Comparison of ENCODE assay signal across 38 mouse cellular contexts in genomic region chr2:28656216-28656615, GRCm38 (mm10). TPM values are rescaled to one million over a fixed set of nuclear protein-coding genes. Genes with fewer than 3 reads are reported as not detected.
A peak's percentile ranks its signal among the peaks of the same experiment; 100 is the strongest.
DNase-seq lines count a peak whose midpoint lies in the region; ATAC-seq and TF ChIP-seq lines count a peak whose summit lies in the region.
"Had no signal": no experiment of that assay in that cellular context is flagged by ENCODE, and none has a peak within 500 bp of the region (broad histone marks: within the 10 kb centered on the region; RNA-seq: fewer than 3 reads in every experiment).

No protein-coding gene starts in this region.

- peaks cover 23 to 60% of the 10 kb centered on the region in 2 experiments for H3K36me3 ChIP-seq in CH12.LX (replicated peaks in 1 of 2; ENCODE audit: control insufficient read depth in 1 of 2, insufficient read depth in 1 of 2, low read length in 1 of 2)
- H3K36me3 ChIP-seq in lung, postnatal 0 days (ENCODE audit: insufficient read depth, low read length), result peaks cover 3% of the 10 kb centered on the region; the same call in 1 of the 2 replicates

- in situ Hi-C loops in CH12.LX (cut with MboI; ENCODE audit: low pct_ligation_motif_present, low pct_unique_long_range_greater_than_20kb, low sequenced_read_pairs), result no loop called here

- H3K9me3 ChIP-seq in CH12.LX (replicated peaks; ENCODE audit: low read length), result no peaks in the 10 kb centered on the region
- H3K9me3 ChIP-seq in lung, postnatal 0 days (ENCODE audit: low read length), result no peaks in the 10 kb centered on the region
- H3K9me3 ChIP-seq: embryonic facial prominence, embryonic 10.5 days; embryonic facial prominence, embryonic 15.5 days; forebrain, embryonic 13.5 days; G1E; hindbrain, embryonic 12.5 days; limb, embryonic 12.5 days; liver, embryonic 15.5 days had no signal

- dilution Hi-C loops in CH12.LX (cut with MboI; ENCODE audit: extremely low pct_ligation_motif_present, extremely low pct_unique_long_range_greater_than_20kb, low sequenced_read_pairs), result no loop called here

- no peak overlapping the region for H3K27ac ChIP-seq in CH12.LX (ENCODE audit: insufficient read depth, low read depth)
- no peak overlapping the region for H3K27ac ChIP-seq in lung, postnatal 0 days (ENCODE audit: low read length)
- H3K27ac ChIP-seq: embryonic facial prominence, embryonic 10.5 days; embryonic facial prominence, embryonic 15.5 days; forebrain, embryonic 13.5 days; hindbrain, embryonic 12.5 days; left cerebral cortex, adult 2 months; limb, embryonic 12.5 days; liver, embryonic 15.5 days; macrophage had no signal

- H3K79me2 ChIP-seq in CH12.LX (replicated peaks; ENCODE audit: control insufficient read depth, extremely low read depth, insufficient read depth, poor library complexity, severe bottlenecking), result no peaks in the 10 kb centered on the region

- TF ChIP-seq CTCF in CH12.LX (conservative IDR thresholded peaks at IDR 0.05 in 1 of 2, IDR thresholded peaks at IDR 0.05 in 1 of 2; ENCODE audit: low read depth in 2 of 2, low read length in 2 of 2), result no peak
- no peak for TF ChIP-seq CTCF in lung, postnatal 0 days (IDR thresholded peaks at IDR 0.05)

- no peak for TF ChIP-seq EP300 in CH12.LX (IDR thresholded peaks at IDR 0.05; ENCODE audit: low read length)
- no peak for TF ChIP-seq EP300 in lung, postnatal 0 days (IDR thresholded peaks at IDR 0.05)

- no peak overlapping the region for H3K4me2 ChIP-seq in CH12.LX (ENCODE audit: insufficient read depth, low read depth, poor library complexity, severe bottlenecking)
- no peak overlapping the region for H3K4me2 ChIP-seq in lung, postnatal 0 days (replicated peaks; ENCODE audit: low read depth, low read length)
- H3K4me2 ChIP-seq: embryonic facial prominence, embryonic 15.5 days; forebrain, embryonic 13.5 days; heart, embryonic 11.5 days; hindbrain, embryonic 12.5 days; limb, embryonic 12.5 days; liver, embryonic 15.5 days had no signal

- no peak for TF ChIP-seq RAD21 in CH12.LX (IDR thresholded peaks at IDR 0.05; ENCODE audit: low read depth, low read length)

- no peak overlapping the region for H3K9ac ChIP-seq in CH12.LX (ENCODE audit: insufficient read depth, low read depth)
- no peak overlapping the region for H3K9ac ChIP-seq in lung, postnatal 0 days (replicated peaks; ENCODE audit: low read depth)
- H3K9ac ChIP-seq: embryonic facial prominence, embryonic 15.5 days; forebrain, embryonic 13.5 days; hindbrain, embryonic 12.5 days; limb, embryonic 12.5 days; liver, embryonic 15.5 days had no signal

- TF ChIP-seq POLR2A in CH12.LX (IDR thresholded peaks at IDR 0.05; ENCODE audit: low read depth, low read length), result no peak

- H3K4me1 ChIP-seq in CH12.LX (ENCODE audit: control insufficient read depth in 1 of 2, insufficient read depth in 2 of 2), result peaks cover 0 to 22% of the 10 kb centered on the region in 2 experiments; a peak in 1 of 4 replicates
- no peaks in the 10 kb centered on the region for H3K4me1 ChIP-seq in lung, postnatal 0 days (ENCODE audit: insufficient read depth, low read depth, low read length)
- H3K4me1 ChIP-seq: embryonic facial prominence, embryonic 10.5 days; embryonic facial prominence, embryonic 15.5 days; forebrain, embryonic 13.5 days; hindbrain, embryonic 12.5 days; limb, embryonic 12.5 days; liver, embryonic 15.5 days had no signal

- WGBS in lung, postnatal 0 days, result 78% methylated on average over 8 of the region's 8 CpGs

- no peak overlapping the region for H3K4me3 ChIP-seq in CH12.LX (replicated peaks in 1 of 3; ENCODE audit: low read depth in 2 of 3, low read length in 2 of 3, poor library complexity in 1 of 3)
- H3K4me3 ChIP-seq in lung, postnatal 0 days (ENCODE audit: low read depth, low read length), result no peak overlapping the region
- H3K4me3 ChIP-seq: embryonic facial prominence, embryonic 10.5 days; embryonic facial prominence, embryonic 15.5 days; forebrain, embryonic 13.5 days; hindbrain, embryonic 12.5 days; left cerebral cortex, adult 2 months; limb, embryonic 12.5 days; liver, embryonic 15.5 days had no signal

- peak; percentile 91 for ATAC-seq in lung, postnatal 0 days
- ATAC-seq: forebrain, embryonic 13.5 days; intestine, postnatal 0 days had no signal

- H3K27me3 ChIP-seq in CH12.LX (replicated peaks), result no peaks in the 10 kb centered on the region
- no peaks in the 10 kb centered on the region for H3K27me3 ChIP-seq in lung, postnatal 0 days (replicated peaks; ENCODE audit: insufficient read depth, low read length)
- H3K27me3 ChIP-seq: embryonic facial prominence, embryonic 15.5 days; forebrain, embryonic 13.5 days; hindbrain, embryonic 12.5 days; limb, embryonic 12.5 days; liver, embryonic 15.5 days had no signal

- DNase-seq in CH12.LX (ENCODE audit: extremely low read depth) (peak; percentile 61), ZHBTc4 (ENCODE audit: low read depth, low spot score) (peak; percentile 68)
- peak; percentile 69 for DNase-seq in lung, postnatal 0 days (ENCODE audit: low spot score)
- DNase-seq in lung, postnatal 4 days, result peak; percentile 36 to 66
- DNase-seq in ovary, postnatal 10 days (ENCODE audit: low spot score), result no peak
- DNase-seq in gastrocnemius, postnatal 4 days (ENCODE audit: low spot score in 2 of 2), result no peak
- no peak for DNase-seq in adrenal gland, adult 2 months
- DNase-seq: adrenal gland, postnatal 36 days; cerebellum, adult 18-20 months; cerebellum, postnatal 10 days; gastrocnemius, postnatal 14 days; heart, adult 18-20 months; heart, postnatal 36 days; kidney, postnatal 14 days; midbrain, embryonic 14.5 days; retina, postnatal 1 day; right cerebral cortex, postnatal 14 days; thymus, postnatal 14 days had no signal

TF ChIP-seq in CH12.LX, 34 proteins besides CTCF, POLR2A, EP300 and RAD21:
- TF ChIP-seq MAX (IDR thresholded peaks at IDR 0.05; ENCODE audit: low read length) (no peak), RCOR1 (conservative IDR thresholded peaks at IDR 0.05; ENCODE audit: low read depth, low read length) (no peak), GABPA (IDR thresholded peaks at IDR 0.05; ENCODE audit: insufficient replicate concordance, low read depth, low read length) (no peak), USF1 (IDR thresholded peaks at IDR 0.05; ENCODE audit: low read depth, low read length) (no peak), MAFK (IDR thresholded peaks at IDR 0.05; ENCODE audit: insufficient replicate concordance, low read length) (no peak), ELF1 (IDR thresholded peaks at IDR 0.05; ENCODE audit: low read depth, low read length) (no peak), JUND (conservative IDR thresholded peaks at IDR 0.05; ENCODE audit: low read depth, low read length) (no peak), ZNF384 (IDR thresholded peaks at IDR 0.05; ENCODE audit: low read depth, low read length) (no peak), IRF4 (IDR thresholded peaks at IDR 0.05; ENCODE audit: low read depth, low read length) (no peak), KAT2A (IDR thresholded peaks at IDR 0.05; ENCODE audit: insufficient replicate concordance, low read length) (no peak), MYC (IDR thresholded peaks at IDR 0.05; ENCODE audit: low read depth, low read length) (no peak), ZKSCAN1 (IDR thresholded peaks at IDR 0.05; ENCODE audit: borderline replicate concordance, low read depth, low read length) (no peak), ETS1 (conservative IDR thresholded peaks at IDR 0.05; ENCODE audit: low read depth, low read length) (no peak), SMC3 (IDR thresholded peaks at IDR 0.05; ENCODE audit: low read depth, low read length) (no peak), CHD2 (IDR thresholded peaks at IDR 0.05; ENCODE audit: low read length) (no peak), JUN (IDR thresholded peaks at IDR 0.05; ENCODE audit: insufficient read depth, low read depth, low read length) (no peak), ZC3H11A (IDR thresholded peaks at IDR 0.05; ENCODE audit: low read depth, low read length) (no peak)

RNA-seq across cellular contexts. Expression of gene Tsc1, which starts 15.2 kb away (rescaled TPM):
- total RNA-seq in CH12.LX (2012; rRNA removed) (8.7 and 9.5 TPM in 2 replicates), CH12.LX (2014; rRNA removed) (7.6 and 8.1 TPM in 2 replicates)
- polyA plus RNA-seq in CH12.LX (2012; ENCODE audit: insufficient read length, low read depth), result 12.2 and 13.4 TPM in 2 replicates
- polyA plus RNA-seq in lung, postnatal 0 days (2015; fragmentation: Nextera tagmentation; extraction: Ambion mirVana), result 7.3 and 8.7 TPM in 2 replicates
- total RNA-seq in gastrocnemius, postnatal 4 days (2021), result 10 to 100 TPM; 21.9 to 22.3 TPM
- total RNA-seq in adrenal gland, adult 2 months (2021), result 10 to 100 TPM; 17.8 to 19.3 TPM
- 7.8 and 8.3 TPM in 2 replicates for polyA plus RNA-seq in adrenal gland, adult 2 months (2012; rRNA removed)

RNA-seq across cellular contexts. Expression of gene Gfi1b, which starts 34.4 kb away (rescaled TPM):
- 0.17 TPM in 1 of 2 replicates, not detected in the other for total RNA-seq in CH12.LX (2012; rRNA removed)
- total RNA-seq in CH12.LX (2014; rRNA removed), result 0.27 and 0.87 TPM in 2 replicates
- 0.19 TPM in 1 of 2 replicates, not detected in the other for polyA plus RNA-seq in CH12.LX (2012; ENCODE audit: insufficient read length, low read depth)
- 0.94 and 1.0 TPM in 2 replicates for polyA plus RNA-seq in lung, postnatal 0 days (2015; fragmentation: Nextera tagmentation; extraction: Ambion mirVana)
- under 1 TPM in 1 of 2 experiments, not detected in 1; 0.60 TPM for total RNA-seq in gastrocnemius, postnatal 4 days (2021)
- not detected for total RNA-seq in adrenal gland, adult 2 months (2021)
- 0.15 and 0.22 TPM in 2 replicates for polyA plus RNA-seq in adrenal gland, adult 2 months (2012; rRNA removed)
- total RNA-seq: adrenal gland, adult 18-20 months; adrenal gland, postnatal 36 days; gastrocnemius, postnatal 14 days; heart, adult 18-20 months; heart, postnatal 36 days; layer of hippocampus, adult 18-20 months; layer of hippocampus, postnatal 14 days; left cerebral cortex, adult 2 months; left cerebral cortex, postnatal 25 days; liver, adult 2 months had no signal
- polyA plus RNA-seq: cortical plate, adult 2 months; embryonic facial prominence, embryonic 15.5 days; intestine, postnatal 0 days; liver, adult 2 months; neural tube, embryonic 14.5 days had no signal

RNA-seq across cellular contexts. Expression of gene Spaca9, which starts 43.3 kb away (rescaled TPM):
- total RNA-seq in CH12.LX (2012; rRNA removed) (6.0 and 13.1 TPM in 2 replicates), CH12.LX (2014; rRNA removed) (8.0 and 9.2 TPM in 2 replicates)
- polyA plus RNA-seq in CH12.LX (2012; ENCODE audit: insufficient read length, low read depth), result 7.4 and 9.8 TPM in 2 replicates
- polyA plus RNA-seq in lung, postnatal 0 days (2015; fragmentation: Nextera tagmentation; extraction: Ambion mirVana), result 21.2 and 26.3 TPM in 2 replicates
- total RNA-seq in gastrocnemius, postnatal 4 days (2021), result under 1 TPM in 1 of 2 experiments, not detected in 1; 0.88 TPM
- total RNA-seq in adrenal gland, adult 2 months (2021), result under 1 TPM in 1 of 2 experiments, not detected in 1; 0.92 TPM
- polyA plus RNA-seq in adrenal gland, adult 2 months (2012; rRNA removed), result 0.84 TPM in 1 of 2 replicates, not detected in the other
- total RNA-seq: gastrocnemius, postnatal 14 days; heart, adult 18-20 months; heart, postnatal 36 days; layer of hippocampus, adult 18-20 months; left cerebral cortex, adult 2 months; left cerebral cortex, postnatal 25 days; liver, adult 2 months; megakaryocyte-erythroid progenitor cell, adult 5-6 weeks had no signal
- polyA plus RNA-seq: small intestine, adult 2 months had no signal

RNA-seq across cellular contexts. Expression of gene Ak8, which starts 43.7 kb away (rescaled TPM):
- total RNA-seq in CH12.LX (2012; rRNA removed) (0.55 and 0.84 TPM in 2 replicates), CH12.LX (2014; rRNA removed) (0.58 and 1.1 TPM in 2 replicates)
- 4.9 and 5.3 TPM in 2 replicates for polyA plus RNA-seq in CH12.LX (2012; ENCODE audit: insufficient read length, low read depth)
- 8.7 and 10.9 TPM in 2 replicates for polyA plus RNA-seq in lung, postnatal 0 days (2015; fragmentation: Nextera tagmentation; extraction: Ambion mirVana)
- total RNA-seq in gastrocnemius, postnatal 4 days (2021), result under 1 TPM in 1 of 2 experiments, not detected in 1; 0.23 TPM
- total RNA-seq in adrenal gland, adult 2 months (2021), result under 1 TPM; 0.29 to 0.38 TPM
- polyA plus RNA-seq in adrenal gland, adult 2 months (2012; rRNA removed), result 0.29 and 0.44 TPM in 2 replicates
- total RNA-seq: gastrocnemius, postnatal 14 days; heart, adult 18-20 months; heart, postnatal 36 days; liver, adult 2 months; megakaryocyte-erythroid progenitor cell, adult 5-6 weeks had no signal
- polyA plus RNA-seq: intestine, postnatal 0 days had no signal

Comparison
In these comparisons a context has a peak if more than half of its experiments do, and no peak if none do; other contexts are left out.
1. DNase-seq: peak in CH12.LX (single experiment), ZHBTc4 (single experiment), lung, postnatal 0 days (single experiment) and lung, postnatal 4 days (2 of 2); none in ovary, postnatal 10 days (single experiment), gastrocnemius, postnatal 4 days (0 of 2) and adrenal gland, adult 2 months (single experiment).